10 mouse cellular contexts compared by ENCODE assay signal in genomic region chr12:106008348-106009050, GRCm38 (mm10). TPM values are rescaled to one million over a fixed set of nuclear protein-coding genes. Genes with fewer than 3 reads are reported as not detected.
A peak's percentile ranks its signal among the peaks of the same experiment; 100 is the strongest.
DNase-seq lines count a peak whose midpoint lies in the region; ATAC-seq lines count a peak whose summit lies in the region.
"Had no signal": no experiment of that assay in that cellular context is flagged by ENCODE, and none has a peak within 500 bp of the region (broad histone marks: within the 10 kb centered on the region; RNA-seq: fewer than 3 reads in every experiment).

No protein-coding gene starts in this region.

- DNase-seq in adrenal gland, adult 2 months: peak; percentile 71
- no peak for DNase-seq in adrenal gland, adult 8-10 months
- peak; percentile 77 to 86 for DNase-seq in heart, adult 18-20 months
- peak; percentile 78 to 85 for DNase-seq in layer of hippocampus, adult 18-20 months (ENCODE audit: low spot score in 2 of 2)
- DNase-seq in right cerebral cortex, postnatal 14 days: peak; percentile 62
- DNase-seq in thymus, postnatal 0 days (ENCODE audit: low spot score): no peak
- no peak for DNase-seq in cerebellum, adult 11-12 months
- DNase-seq: cerebellum, adult 2 months; thymus, postnatal 4 days had no signal

- ATAC-seq in granulocyte monocyte progenitor cell, adult 5-6 weeks (replicated peaks; ENCODE audit: poor library complexity, severe bottlenecking): no peak

RNA-seq across cellular contexts. Expression of gene Vrk1, which starts 1.5 kb away (rescaled TPM):
- total RNA-seq in adrenal gland, adult 2 months (2021): 10 to 100 TPM; 13.6 to 14.9 TPM
- 1.6 and 1.8 TPM in 2 replicates for polyA plus RNA-seq in adrenal gland, adult 2 months (2012; rRNA removed)
- total RNA-seq in adrenal gland, adult 8-10 months (2022): 10 to 100 TPM; 16.4 to 18.0 (median 17.4) TPM
- total RNA-seq in heart, adult 18-20 months (2021): 1 to 10 TPM; 9.0 to 9.4 TPM
- total RNA-seq in layer of hippocampus, adult 18-20 months (2021): 10 to 100 TPM; 15.5 to 17.6 TPM
- 112 and 116 TPM in 2 replicates for polyA plus RNA-seq in thymus, postnatal 0 days (2015; fragmentation: Nextera tagmentation; extraction: Ambion mirVana)
- total RNA-seq in granulocyte monocyte progenitor cell, adult 5-6 weeks (2014; fragmentation: Nextera tagmentation): 97.1 and 98.6 TPM in 2 replicates
- 205 and 212 TPM in 2 replicates for total RNA-seq in granulocyte monocyte progenitor cell, adult 5-6 weeks (2017)

Comparison
In these comparisons a context has a peak if more than half of its experiments do, and no peak if none do; other contexts are left out.
1. DNase-seq: peak in adrenal gland, adult 2 months (single experiment), heart, adult 18-20 months (2 of 2), layer of hippocampus, adult 18-20 months (2 of 2) and right cerebral cortex, postnatal 14 days (single experiment); none in adrenal gland, adult 8-10 months (single experiment), thymus, postnatal 0 days (single experiment) and cerebellum, adult 11-12 months (single experiment).
2. RNA of gene Vrk1, which starts 1.5 kb away (total RNA-seq): 97.1 to 212 TPM in granulocyte monocyte progenitor cell, adult 5-6 weeks; 16.4 to 18.0 TPM in adrenal gland, adult 8-10 months, 15.5 to 17.6 TPM in layer of hippocampus, adult 18-20 months, 13.6 to 14.9 TPM in adrenal gland, adult 2 months and 9.0 to 9.4 TPM in heart, adult 18-20 months; every median in the first group is over 4 times any median in the second.